Mouse (Mus musculus): ENCODE measurements around the gene Mmp25.

- no peak for TF ChIP-seq POLR2A (IDR thresholded peaks at IDR 0.05; ENCODE audit: borderline replicate concordance, extremely low read depth, insufficient read depth, insufficient read length, poor library complexity, severe bottlenecking)
- TF ChIP-seq CTCF (IDR thresholded peaks at IDR 0.05; ENCODE audit: borderline replicate concordance, extremely low read depth, insufficient read depth, insufficient read length) = no peak
Measured at GRCm38 (mm10) chr17:23681086-23681485, 36.0 kb upstream of the Mmp25 start.

Data from brain, embryonic 14.5 days (tissue).